Mouse (Mus musculus) bone marrow macrophage, adult 2 months (primary cell): Measurements from ENCODE around the gene Washc4.

Experiments used
- CTCF ChIP-seq: IDR thresholded peaks from 2 replicates; pipeline ENCODE4 v1.5.1; 2012; ENCODE audit warnings: low read depth, mild to moderate bottlenecking, low read length, moderate library complexity
- POLR2A ChIP-seq: IDR thresholded peaks from 2 replicates; pipeline ENCODE4 v1.6.1; 2012; ENCODE audit warnings: mild to moderate bottlenecking, low read depth, low read length, borderline replicate concordance

DNA sequence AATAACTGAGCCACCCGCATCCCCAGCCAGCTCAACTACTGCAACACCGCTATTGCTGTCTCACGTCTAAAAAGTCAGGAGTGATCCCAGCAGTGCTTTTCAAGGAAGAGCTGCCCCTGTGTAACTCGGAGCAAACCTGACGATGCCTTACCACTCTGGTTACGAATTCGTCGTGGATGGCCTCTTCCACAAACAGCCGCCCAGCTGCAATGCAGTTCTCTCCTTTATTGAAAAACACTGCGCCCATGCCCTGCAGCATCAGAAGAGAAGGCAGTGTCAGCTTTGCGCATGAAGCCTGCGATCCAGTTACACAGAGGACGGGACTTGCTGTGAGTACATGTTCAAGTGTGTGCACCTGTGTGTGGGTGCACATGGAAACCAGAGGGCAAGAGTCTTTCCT lies 46.2 kb upstream of the Washc4 start:
- TF ChIP-seq POLR2A (no peak), CTCF (no peak)
